Mouse (Mus musculus) kidney, adult 2 months (tissue): ENCODE data around the gene Smad6.

Experiments
- CTCF ChIP-seq: fragments of 200-500 bp; conservative IDR thresholded peaks from 2 replicates; pipeline ENCODE4 v1.5.1; 2011; ENCODE audit warnings: low read depth, mild to moderate bottlenecking, control low read depth, low read length, moderate library complexity, mixed read lengths; ENCODE audit not compliant: insufficient read depth, insufficient read length
- POLR2A ChIP-seq: fragments of 200-500 bp; IDR thresholded peaks from one replicate; pipeline ENCODE4 v1.6.1; 2011; ENCODE audit warnings: low read depth, low read length, control low read depth

GRCm38 (mm10) chr9:63982937-63983632, 38.8 kb downstream of the Smad6 start:
- TF ChIP-seq POLR2A (no peak), CTCF (peak; percentile 43)
